Mouse (Mus musculus) heart, adult 2 months (tissue): ENCODE data around the gene Cdc40. TPM values are rescaled to one million over a fixed set of nuclear protein-coding genes. Genes with fewer than 3 reads are reported as not detected.

Experiments used
- DNase-seq, 2 experiments: peaks; one replicate each; pipeline ENCODE4 v3.0.0; 2021
- H3K27ac ChIP-seq: fragments of 200-600 bp; 2 replicates; pipeline ENCODE4 v1.8.1; 2022
- H3K27me3 ChIP-seq: fragments of 200-500 bp; 2 replicates; pipeline ENCODE4 v1.6.1; 2012; ENCODE audit warnings: mild to moderate bottlenecking, low read length, inconsistent platforms, mixed read lengths; ENCODE audit not compliant: control insufficient read depth, insufficient read depth
- H3K36me3 ChIP-seq: fragments of 200-500 bp; 2 replicates; pipeline ENCODE4 v1.6.1; 2012; ENCODE audit warnings: low read length, inconsistent platforms; ENCODE audit not compliant: control insufficient read depth, insufficient read depth
- H3K4me1 ChIP-seq: fragments of 200-500 bp; 2 replicates; pipeline ENCODE4 v1.6.1; 2011; ENCODE audit warnings: low read length; ENCODE audit not compliant: control insufficient read depth, insufficient read depth
- H3K4me3 ChIP-seq: fragments of 200-600 bp; 2 replicates; pipeline ENCODE4 v1.8.1; 2022
- H3K79me2 ChIP-seq: fragments of 200-500 bp; replicated peaks from 2 replicates; pipeline ENCODE4 v1.6.1; 2012; ENCODE audit warnings: mild to moderate bottlenecking, inconsistent platforms, low read length, moderate library complexity, mixed read lengths; ENCODE audit not compliant: control insufficient read depth, insufficient read depth
- H3K9ac ChIP-seq: fragments of 200-500 bp; 2 replicates; pipeline ENCODE4 v1.6.1; 2012; ENCODE audit warnings: low read depth, mild to moderate bottlenecking, control low read depth, inconsistent platforms, low read length, mixed read lengths
- CTCF ChIP-seq: fragments of 200-600 bp; IDR thresholded peaks from 2 replicates; pipeline ENCODE4 v1.8.1; 2022; ENCODE audit warnings: antibody characterized with exemption, mild to moderate bottlenecking, moderate library complexity
- EP300 ChIP-seq: fragments of 200-500 bp; IDR thresholded peaks from 2 replicates; pipeline ENCODE4 v1.6.1; 2011; ENCODE audit warnings: low read depth, low read length, control low read depth; ENCODE audit not compliant: insufficient read depth
- POLR2A ChIP-seq: fragments of 200-500 bp; IDR thresholded peaks from 2 replicates; pipeline ENCODE4 v1.6.1; 2011; ENCODE audit warnings: mild to moderate bottlenecking, low read depth, low read length, control low read depth; ENCODE audit not compliant: insufficient read depth
- WGBS: fragments of 180-500 bp; shearing (Covaris S2); methylation state at CpG from one replicate; pipeline ENCODE4 v1.1.7; 2018; 5-methylcytosine and 5-hydroxymethylcytosine counted together
- intact Hi-C: fragments of 180-260 bp; cut with DNase I; formaldehyde crosslinking; loops from one replicate; pipeline ENCODE4 v1.15.1; 2025
- polyA plus RNA-seq: library from polyadenylated mRNA; depleted of rRNA; stranded (reverse); fragments of >200 nt; gene quantifications from 2 replicates; pipeline ENCODE4 v1.2.3, GENCODE M21; 2012
- total RNA-seq, 2 experiments: library from RNA; stranded (reverse); gene quantifications; 2 replicates each; pipeline ENCODE4 v1.2.3; 2021

The Cdc40 gene
- total and polyA plus RNA-seq, 3 experiments = 8.6 to 19.3 (median 18.6) TPM

- peaks cover 6% of the 10 kb centered on the region for H3K79me2 ChIP-seq
- WGBS = 42% methylated on average over 3 of the region's 3 CpGs
- H3K36me3 ChIP-seq = peaks cover 14% of the 10 kb centered on the region
- H3K4me3 ChIP-seq = no peak overlapping the region
- TF ChIP-seq CTCF = no peak
- TF ChIP-seq POLR2A = no peak
- TF ChIP-seq EP300 = no peak
- peaks cover 2% of the 10 kb centered on the region; the same call in 1 of the 2 replicates for H3K27me3 ChIP-seq
- peaks cover 5% of the 10 kb centered on the region for H3K4me1 ChIP-seq
- DNase-seq = no peak
- intact Hi-C loops = loop anchor here (10.0 kb wide), 1 partner anchor 196 kb away; the partner anchor contains the start of gene Mettl24
- H3K9ac ChIP-seq = no peak overlapping the region
- H3K27ac ChIP-seq = peak overlapping the region; percentile 50
Observed at GRCm38 (mm10) chr10:40881236-40881635, 1.9 kb downstream of the Cdc40 start.

DNA sequence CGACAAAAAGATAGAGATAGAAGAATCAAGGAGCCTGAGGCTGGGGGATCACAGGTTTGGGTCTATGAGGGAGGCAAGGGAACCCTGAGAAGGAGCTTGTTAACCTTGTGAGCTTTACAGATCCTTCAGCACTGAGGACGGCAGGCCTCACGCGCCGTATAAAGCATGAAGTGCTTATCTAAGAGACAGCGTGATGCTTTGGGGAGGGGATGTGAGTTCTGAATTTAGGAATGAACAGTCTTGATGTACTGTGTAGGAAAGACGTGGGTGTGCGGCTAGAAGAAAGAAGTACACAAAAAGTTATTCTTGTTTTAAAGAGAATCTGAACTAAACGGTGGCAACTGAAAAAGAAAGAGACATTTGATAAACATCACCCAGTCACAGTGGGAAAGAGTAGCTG is 3.1 kb downstream of the Cdc40 start:
- intact Hi-C loops = loop anchor here (10.0 kb wide), 2 partner anchors 195 to 625 kb away; partner anchors contain the start of genes Gtf3c6 and Mettl24
- TF ChIP-seq CTCF (no peak), EP300 (no peak), POLR2A (no peak)
- peaks cover 2% of the 10 kb centered on the region; the same call in 1 of the 2 replicates for H3K27me3 ChIP-seq
- peaks cover 5% of the 10 kb centered on the region for H3K4me1 ChIP-seq
- 71% methylated on average over 9 of the region's 9 CpGs for WGBS
- DNase-seq = no peak
- H3K9ac ChIP-seq = no peak overlapping the region
- H3K79me2 ChIP-seq = peaks cover 6% of the 10 kb centered on the region
- no peak overlapping the region for H3K4me3 ChIP-seq
- peaks cover 14% of the 10 kb centered on the region for H3K36me3 ChIP-seq
- no peak overlapping the region for H3K27ac ChIP-seq

GRCm38 (mm10) chr10:40878246-40878645 is 4.9 kb downstream of the Cdc40 start:
- Histone ChIP-seq H3K4me3 (no peak overlapping the region), H3K4me1 (peaks cover 3% of the 10 kb centered on the region), H3K9ac (no peak overlapping the region), H3K27ac (no peak overlapping the region), H3K27me3 (no peaks in the 10 kb centered on the region), H3K36me3 (peaks cover 14% of the 10 kb centered on the region), H3K79me2 (peaks cover 6% of the 10 kb centered on the region)
- DNase-seq = no peak
- intact Hi-C loops = loop anchor here (10.0 kb wide), 1 partner anchor 623 kb away; the partner anchor contains the start of gene Gtf3c6
- 70% methylated on average over 3 of the region's 3 CpGs for WGBS
- TF ChIP-seq POLR2A = no peak
- TF ChIP-seq EP300 = no peak
- no peak for TF ChIP-seq CTCF

DNA sequence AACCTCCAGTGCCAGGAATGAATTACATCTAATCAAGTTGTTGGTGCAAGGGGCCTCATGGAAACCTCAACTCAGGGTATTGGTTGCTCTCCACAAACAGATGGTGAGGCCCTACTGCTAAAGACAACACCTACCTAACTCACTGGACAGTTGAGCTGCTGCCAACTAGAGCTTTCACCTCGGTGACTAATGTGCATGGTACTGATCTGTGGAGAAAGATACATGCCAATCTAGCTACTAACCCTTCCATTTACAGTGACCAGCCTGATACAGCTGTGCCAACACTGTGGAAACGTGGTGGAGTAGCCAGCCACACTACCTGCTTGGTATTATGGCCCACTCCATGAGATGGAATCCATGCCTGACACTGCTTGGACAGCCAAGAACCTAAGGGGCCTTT is 11.1 kb downstream of the Cdc40 start:
- Histone ChIP-seq H3K79me2 (peaks cover 6% of the 10 kb centered on the region), H3K4me1 (peaks cover 3% of the 10 kb centered on the region), H3K27me3 (no peaks in the 10 kb centered on the region), H3K4me3 (no peak overlapping the region), H3K27ac (no peak overlapping the region), H3K36me3 (peaks cover 2% of the 10 kb centered on the region; the same call in 1 of the 2 replicates), H3K9ac (no peak overlapping the region)
- DNase-seq = no peak
- no peak for TF ChIP-seq EP300
- no peak for TF ChIP-seq CTCF
- TF ChIP-seq POLR2A = no peak
- 59% methylated on average over 2 of the region's 2 CpGs for WGBS
- intact Hi-C loops = loop anchor here (10.0 kb wide), 1 partner anchor 617 kb away; the partner anchor contains the start of gene Gtf3c6

DNA sequence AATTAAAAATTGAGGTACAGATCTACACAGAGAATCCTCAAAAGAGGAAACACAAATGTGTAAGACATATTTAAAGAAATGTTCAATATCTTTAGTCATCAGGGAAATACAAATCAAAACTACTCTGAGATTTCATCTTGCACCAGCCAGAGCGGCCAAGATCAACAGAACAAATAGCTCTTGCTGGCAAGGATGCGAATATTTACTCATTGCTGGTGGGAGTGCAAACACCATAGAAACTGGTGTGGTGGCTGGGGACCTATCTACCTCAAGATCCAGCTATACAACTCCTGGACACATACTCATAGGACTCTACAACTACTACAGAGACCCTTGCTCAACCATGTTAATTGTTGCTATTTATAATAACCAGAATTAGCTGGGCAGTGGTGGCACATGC is 11.8 kb downstream of the Cdc40 start:
- intact Hi-C loops = loop anchor here (10.0 kb wide), 1 partner anchor 616 kb away; the partner anchor contains the start of gene Gtf3c6
- Histone ChIP-seq H3K4me1 (peaks cover 3% of the 10 kb centered on the region), H3K27ac (no peak overlapping the region), H3K27me3 (no peaks in the 10 kb centered on the region), H3K36me3 (peaks cover 2% of the 10 kb centered on the region; the same call in 1 of the 2 replicates), H3K79me2 (peaks cover 6% of the 10 kb centered on the region), H3K4me3 (no peak overlapping the region), H3K9ac (no peak overlapping the region)
- TF ChIP-seq CTCF (no peak), POLR2A (no peak), EP300 (no peak)
- WGBS = 78% methylated on average over 2 of the region's 2 CpGs
- DNase-seq = no peak

DNA sequence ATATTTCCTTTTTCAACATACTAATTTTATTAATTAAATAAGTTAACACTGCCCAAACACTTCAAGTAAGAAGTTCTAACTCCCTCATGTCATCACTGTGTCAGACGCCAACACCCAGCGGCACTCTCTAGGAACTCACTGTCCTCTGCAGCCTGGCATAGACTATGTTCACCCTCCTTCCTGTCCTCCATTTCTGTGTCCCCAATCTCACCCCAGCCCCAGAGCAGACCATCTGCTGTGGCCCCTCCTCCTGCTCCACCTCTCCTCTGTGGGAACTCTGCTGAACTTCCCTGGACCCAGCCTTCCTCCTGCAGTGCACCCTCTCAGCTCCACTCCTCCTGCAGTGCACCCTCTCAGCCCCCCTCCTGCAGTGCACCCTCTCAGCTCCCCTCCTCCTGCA is 15.0 kb downstream of the Cdc40 start:
- peaks cover 8% of the 10 kb centered on the region for H3K79me2 ChIP-seq
- H3K4me3 ChIP-seq = no peak overlapping the region
- peak in 1 of 2 experiments; percentile 7 for DNase-seq
- peaks cover 2% of the 10 kb centered on the region; the same call in 1 of the 2 replicates for H3K36me3 ChIP-seq
- intact Hi-C loops = no loop called here
- H3K4me1 ChIP-seq = peaks cover 3% of the 10 kb centered on the region
- no peak overlapping the region for H3K9ac ChIP-seq
- TF ChIP-seq EP300 = no peak
- TF ChIP-seq CTCF = no peak
- no peak for TF ChIP-seq POLR2A
- H3K27ac ChIP-seq = no peak overlapping the region
- H3K27me3 ChIP-seq = no peaks in the 10 kb centered on the region
- 57% methylated on average over 2 of the region's 2 CpGs for WGBS
